Mouse (Mus musculus) left cerebral cortex, adult 6 months (tissue): ENCODE results near the gene Tceal7. TPM values are rescaled to one million over a fixed set of nuclear protein-coding genes. Genes with fewer than 3 reads are reported as not detected.

Experiments used
- long read RNA-seq, 2 experiments: library from polyadenylated mRNA; unstranded; transcript quantifications; one replicate each; pipeline ENCODE4 v2.0.0; 2019 to 2020
- polyA plus RNA-seq: library from polyadenylated mRNA; unstranded; fragments of <200 nt; fragmentation: Nextera tagmentation; gene quantifications from 2 replicates; pipeline ENCODE4 v1.2.3, GENCODE M21; 2021

Tceal7 gene
- polyA plus RNA-seq, result 3.1 and 4.2 TPM in 2 replicates
- long read RNA-seq, experiment 1, partial matches to known transcripts, result 0 of 1 reads
- long read RNA-seq, experiment 1, other reads (novel, unspliced or antisense), result 1 of 1 reads
- long read RNA-seq, experiment 2, partial matches to known transcripts, result 2 of 6 reads
- long read RNA-seq, experiment 2, other reads (novel, unspliced or antisense), result 4 of 6 reads

GRCm38 (mm10) chrX:136214729-136215677 lies at the start of gene Tceal7, which contains the start of gene Bex1:
Tceal7 (plus strand) TSS chrX:136214779.
Bex1 (minus strand) TSS chrX:136215513.

GRCm38 (mm10) chrX:136172118-136172551 lies 42.4 kb upstream of the Tceal7 start, which contains the start of gene Tceal8:
Tceal8 (minus strand) TSS chrX:136172342.

GRCm38 (mm10) chrX:136203664-136204066 lies 10.9 kb upstream of the Tceal7 start, which contains the start of gene Tceal5:
Tceal5 (minus strand) TSS chrX:136203876.

GRCm38 (mm10) chrX:136244574-136245229 lies 30.1 kb downstream of the Tceal7 start, which contains the start of gene Tceal9:
Tceal9 (plus strand) TSS chrX:136245079.

GRCm38 (mm10) chrX:136269743-136270392 lies 55.3 kb downstream of the Tceal7 start, which contains the start of gene Bex3:
Bex3 (plus strand) TSS chrX:136270253.

Other genes with a start within 250 kb of the Tceal7 start
- gene Arxes2, start 221.0 kb upstream of the Tceal7 start, polyA plus RNA-seq, result 65.2 and 69.8 TPM in 2 replicates
- 21.0 and 26.9 TPM in 2 replicates for gene Arxes1, start 181.4 kb upstream of the Tceal7 start, polyA plus RNA-seq
- gene Bex2, start 146.5 kb upstream of the Tceal7 start, polyA plus RNA-seq, result 690 and 793 TPM in 2 replicates
- not detected in 2 replicates for gene Nxf3, start 129.5 kb upstream of the Tceal7 start, polyA plus RNA-seq
- gene Bex4, start 75.8 kb upstream of the Tceal7 start, polyA plus RNA-seq, result 40.1 and 44.5 TPM in 2 replicates
- 75.2 and 80.9 TPM in 2 replicates for gene Tceal8, start 42.4 kb upstream of the Tceal7 start, polyA plus RNA-seq
- gene Tceal5, start 10.9 kb upstream of the Tceal7 start, polyA plus RNA-seq, result 62.1 and 111 TPM in 2 replicates
- gene Bex1, start 734 bp downstream of the Tceal7 start, polyA plus RNA-seq, result 157 and 170 TPM in 2 replicates
- 202 and 229 TPM in 2 replicates for gene Tceal9, start 30.3 kb downstream of the Tceal7 start, polyA plus RNA-seq
- gene Bex3, start 55.5 kb downstream of the Tceal7 start, polyA plus RNA-seq, result 608 and 622 TPM in 2 replicates